ENCODE assay signal across 10 mouse cellular contexts in the genomic region with DNA sequence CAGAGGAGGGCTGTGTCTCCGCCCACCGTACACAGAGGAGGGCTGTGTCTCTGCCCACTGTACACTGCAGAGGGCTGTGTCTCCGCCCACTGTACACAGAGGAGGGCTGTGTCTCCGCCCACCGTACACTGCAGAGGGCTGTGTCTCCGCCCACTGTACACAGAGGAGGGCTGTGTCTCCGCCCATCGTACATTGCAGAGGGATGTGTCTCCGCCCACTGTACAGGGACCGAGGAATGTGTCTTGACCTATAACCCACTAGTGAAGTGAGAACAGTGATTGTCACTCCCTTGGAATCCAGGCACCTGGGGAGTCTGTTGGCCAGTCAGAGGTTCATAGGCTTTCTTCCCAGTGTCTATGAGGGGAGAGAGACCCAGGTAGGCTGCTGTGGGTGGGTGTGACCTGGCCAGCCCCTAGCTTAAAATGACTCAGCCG. TPM values are rescaled to one million over a fixed set of nuclear protein-coding genes. Genes with fewer than 3 reads are reported as not detected.
DNase-seq lines count a peak whose midpoint lies in the region; ATAC-seq lines count a peak whose summit lies in the region.
"Had no signal": no experiment of that assay in that cellular context is flagged by ENCODE, and none has a peak within 500 bp of the region (broad histone marks: within the 10 kb centered on the region; RNA-seq: fewer than 3 reads in every experiment).

No protein-coding gene starts in this region.

- no peaks in the 10 kb centered on the region for H3K36me3 ChIP-seq in heart, embryonic 10.5 days
- H3K36me3 ChIP-seq in liver, embryonic 13.5 days: no peaks in the 10 kb centered on the region
- H3K36me3 ChIP-seq: neural tube, embryonic 15.5 days had no signal

- 0 out of 2 replicates have a peak overlapping the region, but pooled peaks have one; percentile 17 for H3K9ac ChIP-seq in liver, embryonic 13.5 days
- H3K9ac ChIP-seq: neural tube, embryonic 15.5 days had no signal

- ATAC-seq in liver, embryonic 13.5 days (ENCODE audit: low read depth): peak; percentile 79

- no peaks in the 10 kb centered on the region for H3K9me3 ChIP-seq in heart, embryonic 10.5 days
- no peaks in the 10 kb centered on the region for H3K9me3 ChIP-seq in liver, embryonic 13.5 days (replicated peaks)
- H3K9me3 ChIP-seq: neural tube, embryonic 15.5 days had no signal

- 66% methylated on average over 11 of the region's 11 CpGs for WGBS in heart, embryonic 10.5 days
- WGBS in liver, embryonic 13.5 days (ENCODE audit: insufficient replicate concordance): 21% methylated on average over 11 of the region's 11 CpGs

- no peak for DNase-seq in heart, embryonic 10.5 days (ENCODE audit: low spot score)
- no peak for DNase-seq in heart, adult 8-10 months (ENCODE audit: low spot score)
- peak; percentile 86 for DNase-seq in 416B (ENCODE audit: low read depth)
- DNase-seq in c-Kit-positive CD71-positive TER-119-positive erythroid progenitor cells, embryonic 14.5 days (ENCODE audit: low spot score): peak; percentile 65
- DNase-seq in liver, embryonic 13.5 days: peak; percentile 80
- no peak for DNase-seq in right cerebral cortex, postnatal 10 days (ENCODE audit: low spot score in 2 of 2)
- DNase-seq in ovary, adult 18-20 months (ENCODE audit: low spot score): no peak
- no peak for DNase-seq in gastrocnemius, adult 18-20 months (ENCODE audit: low spot score)

- peak overlapping the region; percentile 24; the same call in 1 of the 2 replicates for H3K4me2 ChIP-seq in liver, embryonic 13.5 days
- H3K4me2 ChIP-seq: neural tube, embryonic 15.5 days had no signal

- H3K27ac ChIP-seq in heart, embryonic 10.5 days: peak overlapping the region; percentile 81; the same call in 1 of the 2 replicates
- peak overlapping the region; percentile 67 for H3K27ac ChIP-seq in liver, embryonic 13.5 days
- H3K27ac ChIP-seq: macrophage; neural tube, embryonic 15.5 days had no signal

- no peaks in the 10 kb centered on the region for H3K27me3 ChIP-seq in heart, embryonic 10.5 days (ENCODE audit: insufficient read depth, poor library complexity, severe bottlenecking)
- H3K27me3 ChIP-seq in liver, embryonic 13.5 days: no peaks in the 10 kb centered on the region; the same call in 1 of the 2 replicates
- H3K27me3 ChIP-seq: neural tube, embryonic 15.5 days had no signal

- H3K4me3 ChIP-seq in heart, embryonic 10.5 days: no peak overlapping the region
- no peak overlapping the region for H3K4me3 ChIP-seq in liver, embryonic 13.5 days (replicated peaks)
- H3K4me3 ChIP-seq: neural tube, embryonic 15.5 days had no signal

- H3K4me1 ChIP-seq in heart, embryonic 10.5 days: peaks cover 80% of the 10 kb centered on the region
- peaks cover 56% of the 10 kb centered on the region for H3K4me1 ChIP-seq in liver, embryonic 13.5 days (replicated peaks)
- H3K4me1 ChIP-seq: neural tube, embryonic 15.5 days had no signal

RNA-seq across cellular contexts. Expression of gene Rbm38, which starts 36.6 kb away (rescaled TPM):
- polyA plus RNA-seq in heart, embryonic 10.5 days (2016; fragmentation: Nextera tagmentation; extraction: Ambion mirVana): 156 and 188 TPM in 2 replicates
- total RNA-seq in heart, adult 8-10 months (2022): 100 to 1,000 TPM; 143 to 197 (median 166) TPM
- 260 and 311 TPM in 2 replicates for polyA plus RNA-seq in liver, embryonic 13.5 days (2015; fragmentation: Nextera tagmentation; extraction: Ambion mirVana)
- total RNA-seq in gastrocnemius, adult 18-20 months (2021): 100 to 1,000 TPM; 225 to 230 TPM

RNA-seq across cellular contexts. Expression of gene Rae1, which starts 57.0 kb away (rescaled TPM):
- polyA plus RNA-seq in heart, embryonic 10.5 days (2016; fragmentation: Nextera tagmentation; extraction: Ambion mirVana): 139 and 162 TPM in 2 replicates
- 10 to 100 TPM; 20.2 to 24.8 (median 23.0) TPM for total RNA-seq in heart, adult 8-10 months (2022)
- 94.5 and 96.8 TPM in 2 replicates for polyA plus RNA-seq in liver, embryonic 13.5 days (2015; fragmentation: Nextera tagmentation; extraction: Ambion mirVana)
- 10 to 100 TPM; 11.0 to 11.2 TPM for total RNA-seq in gastrocnemius, adult 18-20 months (2021)

Comparison
In these comparisons a context has a peak if more than half of its experiments do, and no peak if none do; other contexts are left out.
1. DNase-seq: peak in 416B (single experiment), c-Kit-positive CD71-positive TER-119-positive erythroid progenitor cells, embryonic 14.5 days (single experiment) and liver, embryonic 13.5 days (single experiment); none in heart, embryonic 10.5 days (single experiment), heart, adult 8-10 months (single experiment), right cerebral cortex, postnatal 10 days (0 of 2), ovary, adult 18-20 months (single experiment) and gastrocnemius, adult 18-20 months (single experiment).